Mouse (Mus musculus) neural tube, embryonic 14.5 days (tissue): ENCODE data around the gene Lrfn2. TPM values are rescaled to one million over a fixed set of nuclear protein-coding genes. Genes with fewer than 3 reads are reported as not detected.

Experiments used
- ATAC-seq: fragments of 200-750 bp; cut with Nextera tagmentation; 2 replicates; pipeline ENCODE4 v1.8.0; 2017; ENCODE audit warnings: low read depth, mild to moderate bottlenecking, moderate TSS enrichment, moderate library complexity
- H3K27ac ChIP-seq: fragments of 300-500 bp; sonication (generic); 2 replicates; pipeline ENCODE4 v1.5.1; 2014; ENCODE audit warnings: low read depth, mild to moderate bottlenecking, control low read depth, low read length, moderate library complexity, mixed read lengths
- H3K27me3 ChIP-seq: fragments of 300-500 bp; sonication (generic); 2 replicates; pipeline ENCODE4 v1.6.1; 2014; ENCODE audit warnings: low read length; ENCODE audit not compliant: control insufficient read depth, insufficient read depth
- H3K36me3 ChIP-seq: fragments of 300-500 bp; sonication (generic); 2 replicates; pipeline ENCODE4 v1.6.1; 2014; ENCODE audit warnings: low read length, mixed read lengths; ENCODE audit not compliant: control insufficient read depth, insufficient read depth
- H3K4me1 ChIP-seq: fragments of 300-500 bp; sonication (generic); 2 replicates; pipeline ENCODE4 v1.6.1; 2014; ENCODE audit warnings: low read length; ENCODE audit not compliant: control insufficient read depth, insufficient read depth
- H3K4me2 ChIP-seq: fragments of 300-500 bp; sonication (generic); 2 replicates; pipeline ENCODE4 v1.6.1; 2014; ENCODE audit warnings: mild to moderate bottlenecking, low read depth, low read length, control low read depth
- H3K4me3 ChIP-seq: fragments of 300-500 bp; sonication (generic); 2 replicates; pipeline ENCODE4 v1.5.1; 2014; ENCODE audit warnings: low read depth, low read length, control low read depth, mixed read lengths
- H3K9ac ChIP-seq: fragments of 300-500 bp; sonication (generic); replicated peaks from 2 replicates; pipeline ENCODE4 v1.6.1; 2014; ENCODE audit warnings: low read depth, mild to moderate bottlenecking, control low read depth, low read length, mixed read lengths
- H3K9me3 ChIP-seq: fragments of 300-500 bp; sonication (generic); 2 replicates; pipeline ENCODE4 v1.6.1; 2016; ENCODE audit warnings: low read length; ENCODE audit not compliant: control insufficient read depth
- WGBS: fragments of 180-500 bp; shearing (Covaris S2); extraction: QIAGEN DNeasy Blood & Tissue Kit; methylation state at CpG from one replicate; pipeline ENCODE4 v1.1.7; 2014; 5-methylcytosine and 5-hydroxymethylcytosine counted together
- polyA plus RNA-seq: library from polyadenylated mRNA; unstranded; fragments of >200 nt; fragmentation: Nextera tagmentation; extraction: Ambion mirVana; gene quantifications from 2 replicates; pipeline ENCODE4 v1.2.1, GENCODE M21; 2014

The Lrfn2 gene
- polyA plus RNA-seq, 1 experiment from 2014 or later: 9.8 TPM

GRCm38 (mm10) chr17:49078168-49078567 lies 146.0 kb downstream of the Lrfn2 start:
- Histone ChIP-seq H3K27me3 (no peaks in the 10 kb centered on the region), H3K4me1 (no peaks in the 10 kb centered on the region), H3K9me3 (no peaks in the 10 kb centered on the region), H3K36me3 (no peaks in the 10 kb centered on the region), H3K9ac (no peak overlapping the region), H3K4me3 (no peak overlapping the region), H3K27ac (no peak overlapping the region), H3K4me2 (no peak overlapping the region)
- no peak; the same call in 1 of the 2 replicates for ATAC-seq
- WGBS: 57% methylated on average over 2 of the region's 2 CpGs

GRCm38 (mm10) chr17:49079647-49080046 lies 147.5 kb downstream of the Lrfn2 start:
- H3K9ac ChIP-seq: no peak overlapping the region
- H3K4me3 ChIP-seq: no peak overlapping the region
- H3K27ac ChIP-seq: no peak overlapping the region
- no peaks in the 10 kb centered on the region for H3K9me3 ChIP-seq
- no peak overlapping the region for H3K4me2 ChIP-seq
- no peak for ATAC-seq
- 62% methylated on average over 2 of the region's 2 CpGs for WGBS
- H3K36me3 ChIP-seq: no peaks in the 10 kb centered on the region
- no peaks in the 10 kb centered on the region for H3K27me3 ChIP-seq
- no peaks in the 10 kb centered on the region for H3K4me1 ChIP-seq

- Histone ChIP-seq H3K4me2 (no peak overlapping the region), H3K9me3 (no peaks in the 10 kb centered on the region), H3K9ac (no peak overlapping the region), H3K36me3 (no peaks in the 10 kb centered on the region), H3K27ac (no peak overlapping the region), H3K4me1 (no peaks in the 10 kb centered on the region), H3K27me3 (no peaks in the 10 kb centered on the region), H3K4me3 (no peak overlapping the region)
- ATAC-seq: peak; percentile 63; the same call in 1 of the 2 replicates
- 53% methylated on average over 9 of the region's 9 CpGs for WGBS
These were observed 151.6 kb downstream of the Lrfn2 start for GRCm38 (mm10) chr17:49083594-49084380.

GRCm38 (mm10) chr17:49085111-49085510 lies 152.9 kb downstream of the Lrfn2 start:
- Histone ChIP-seq H3K27me3 (no peaks in the 10 kb centered on the region), H3K9me3 (no peaks in the 10 kb centered on the region), H3K4me1 (no peaks in the 10 kb centered on the region), H3K4me3 (no peak overlapping the region), H3K27ac (no peak overlapping the region), H3K4me2 (no peak overlapping the region), H3K9ac (no peak overlapping the region), H3K36me3 (no peaks in the 10 kb centered on the region)
- ATAC-seq: no peak
- 91% methylated on average over 4 of the region's 4 CpGs for WGBS

GRCm38 (mm10) chr17:49096781-49097544 lies 164.8 kb downstream of the Lrfn2 start:
- WGBS: 80% methylated on average over 16 of the region's 16 CpGs

GRCm38 (mm10) chr17:49111399-49111798 lies 179.2 kb downstream of the Lrfn2 start:
- H3K4me2 ChIP-seq: no peak overlapping the region
- H3K27me3 ChIP-seq: no peaks in the 10 kb centered on the region
- H3K27ac ChIP-seq: no peak overlapping the region
- no peak overlapping the region for H3K9ac ChIP-seq
- no peaks in the 10 kb centered on the region for H3K4me1 ChIP-seq
- H3K9me3 ChIP-seq: no peaks in the 10 kb centered on the region
- no peak for ATAC-seq
- H3K4me3 ChIP-seq: no peak overlapping the region
- no peaks in the 10 kb centered on the region for H3K36me3 ChIP-seq
- WGBS: 91% methylated on average over 3 of the region's 3 CpGs

More at GRCm38 (mm10) chr17:49096781-49097544, 164.8 kb downstream of the Lrfn2 start:
- Histone ChIP-seq H3K27me3 (no peaks in the 10 kb centered on the region), H3K4me1 (no peaks in the 10 kb centered on the region), H3K9ac (no peak overlapping the region), H3K4me3 (no peak overlapping the region), H3K27ac (no peak overlapping the region), H3K36me3 (no peaks in the 10 kb centered on the region), H3K9me3 (no peaks in the 10 kb centered on the region), H3K4me2 (no peak overlapping the region)
- ATAC-seq: no peak

GRCm38 (mm10) chr17:49111911-49112310 lies 179.7 kb downstream of the Lrfn2 start:
- Histone ChIP-seq H3K27ac (no peak overlapping the region), H3K4me1 (no peaks in the 10 kb centered on the region), H3K36me3 (no peaks in the 10 kb centered on the region), H3K27me3 (no peaks in the 10 kb centered on the region), H3K9ac (no peak overlapping the region), H3K9me3 (no peaks in the 10 kb centered on the region), H3K4me2 (no peak overlapping the region), H3K4me3 (no peak overlapping the region)
- no peak for ATAC-seq
- 97% methylated on average over 2 of the region's 2 CpGs for WGBS

GRCm38 (mm10) chr17:49113336-49113735 lies 181.2 kb downstream of the Lrfn2 start:
- Histone ChIP-seq H3K9me3 (no peaks in the 10 kb centered on the region), H3K4me3 (no peak overlapping the region), H3K27ac (no peak overlapping the region), H3K4me2 (no peak overlapping the region), H3K27me3 (no peaks in the 10 kb centered on the region), H3K9ac (no peak overlapping the region), H3K36me3 (no peaks in the 10 kb centered on the region), H3K4me1 (no peaks in the 10 kb centered on the region)
- WGBS: 65% methylated on average over 3 of the region's 3 CpGs
- no peak for ATAC-seq

- no peaks in the 10 kb centered on the region for H3K9me3 ChIP-seq
- no peak overlapping the region for H3K27ac ChIP-seq
- no peak overlapping the region for H3K9ac ChIP-seq
- H3K4me2 ChIP-seq: no peak overlapping the region
- no peaks in the 10 kb centered on the region for H3K36me3 ChIP-seq
- no peaks in the 10 kb centered on the region for H3K27me3 ChIP-seq
- H3K4me3 ChIP-seq: no peak overlapping the region
- 97% methylated on average over 1 of the region's 1 CpGs for WGBS
- no peak for ATAC-seq
- H3K4me1 ChIP-seq: no peaks in the 10 kb centered on the region
These were observed 192.0 kb downstream of the Lrfn2 start for GRCm38 (mm10) chr17:49124166-49124565.
